Mouse (Mus musculus) left cerebral cortex, adult 11 months (tissue): ENCODE data around the gene Wdr19.
"Not testable (repeated sequence)": the region's sequence is repeated elsewhere in the genome, so short reads cannot be mapped to it uniquely, and the experiment has no call there.

Experiments
- DNase-seq: peaks from one replicate; pipeline ENCODE4 v3.0.0; 2022; ENCODE audit warnings: low spot score

Wdr19 gene

GRCm38 (mm10) chr5:65299623-65300022, 100.1 kb downstream of the Wdr19 start:
- not testable (repeated sequence) for DNase-seq

GRCm38 (mm10) chr5:65300121-65300520, 100.6 kb downstream of the Wdr19 start:
- no peak for DNase-seq

- no peak for DNase-seq
Measured at GRCm38 (mm10) chr5:65305516-65305915, 106.0 kb downstream of the Wdr19 start.

GRCm38 (mm10) chr5:65308208-65308607, 108.7 kb downstream of the Wdr19 start:
- DNase-seq = no peak

DNA sequence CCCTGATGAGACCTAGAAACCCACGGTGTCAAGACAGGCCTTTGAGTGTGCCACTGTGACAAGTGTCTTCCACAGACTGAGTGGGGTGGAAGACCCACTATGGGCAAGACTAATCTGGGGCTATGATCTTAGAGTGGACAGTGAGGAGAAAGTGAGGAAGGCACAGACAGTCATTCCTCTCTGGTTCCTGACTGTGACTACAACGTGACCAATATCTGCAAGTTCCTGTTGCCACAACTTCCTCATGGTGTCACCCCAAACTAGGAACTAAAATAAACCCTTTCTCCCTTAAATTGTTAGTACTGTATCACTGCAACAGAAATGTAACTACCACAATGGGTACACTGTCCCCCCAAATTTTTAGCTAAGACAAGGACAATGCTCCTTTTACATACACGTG, 109.4 kb downstream of the Wdr19 start:
- no peak for DNase-seq
